Mouse (Mus musculus) testis, adult 2 months (tissue): ENCODE data around the gene C9. TPM values are rescaled to one million over a fixed set of nuclear protein-coding genes. Genes with fewer than 3 reads are reported as not detected.

ENCODE experiments used
- H3K27ac ChIP-seq: fragments of 200-500 bp; 2 replicates; pipeline ENCODE4 v1.5.1; 2012; ENCODE audit warnings: low read depth, low read length; ENCODE audit not compliant: control insufficient read depth, insufficient read depth
- H3K27me3 ChIP-seq: fragments of 200-500 bp; 2 replicates; pipeline ENCODE4 v1.6.1; 2012; ENCODE audit warnings: mild to moderate bottlenecking, low read length, moderate library complexity; ENCODE audit not compliant: control insufficient read depth, insufficient read depth
- H3K36me3 ChIP-seq: fragments of 200-500 bp; 2 replicates; pipeline ENCODE4 v1.6.1; 2012; ENCODE audit warnings: mild to moderate bottlenecking, low read length; ENCODE audit not compliant: control insufficient read depth, insufficient read depth
- H3K4me1 ChIP-seq: fragments of 200-500 bp; 2 replicates; pipeline ENCODE4 v1.6.1; 2012; ENCODE audit warnings: low read length; ENCODE audit not compliant: control insufficient read depth, insufficient read depth
- H3K4me3 ChIP-seq: fragments of 200-500 bp; 2 replicates; pipeline ENCODE4 v1.5.1; 2012; ENCODE audit warnings: low read depth, mild to moderate bottlenecking, low read length, moderate library complexity, mixed read lengths; ENCODE audit not compliant: control insufficient read depth
- CTCF ChIP-seq: fragments of 200-500 bp; IDR thresholded peaks from 2 replicates; pipeline ENCODE4 v1.5.1; 2012; ENCODE audit warnings: low read depth, mild to moderate bottlenecking, inconsistent platforms, low read length, moderate library complexity; ENCODE audit not compliant: control insufficient read depth, insufficient read depth, insufficient replicate concordance
- POLR2A ChIP-seq: fragments of 200-500 bp; IDR thresholded peaks from 2 replicates; pipeline ENCODE4 v1.6.1; 2012; ENCODE audit warnings: low read depth, mild to moderate bottlenecking, inconsistent platforms, low read length, moderate library complexity; ENCODE audit not compliant: control insufficient read depth
- polyA plus RNA-seq: library from polyadenylated mRNA; depleted of rRNA; stranded (reverse); fragments of >200 nt; gene quantifications from 2 replicates; pipeline ENCODE4 v1.2.3, GENCODE M21; 2012

C9 gene
- polyA plus RNA-seq, 1 experiment = not detected

- TF ChIP-seq POLR2A = no peak
- TF ChIP-seq CTCF = no peak
- Histone ChIP-seq H3K4me3 (no peak overlapping the region), H3K27me3 (no peaks in the 10 kb centered on the region), H3K27ac (no peak overlapping the region), H3K4me1 (peaks cover 2% of the 10 kb centered on the region; the same call in 1 of the 2 replicates), H3K36me3 (no peaks in the 10 kb centered on the region)
Observed at GRCm38 (mm10) chr15:6444452-6444851, 675 bp upstream of the C9 start.

DNA sequence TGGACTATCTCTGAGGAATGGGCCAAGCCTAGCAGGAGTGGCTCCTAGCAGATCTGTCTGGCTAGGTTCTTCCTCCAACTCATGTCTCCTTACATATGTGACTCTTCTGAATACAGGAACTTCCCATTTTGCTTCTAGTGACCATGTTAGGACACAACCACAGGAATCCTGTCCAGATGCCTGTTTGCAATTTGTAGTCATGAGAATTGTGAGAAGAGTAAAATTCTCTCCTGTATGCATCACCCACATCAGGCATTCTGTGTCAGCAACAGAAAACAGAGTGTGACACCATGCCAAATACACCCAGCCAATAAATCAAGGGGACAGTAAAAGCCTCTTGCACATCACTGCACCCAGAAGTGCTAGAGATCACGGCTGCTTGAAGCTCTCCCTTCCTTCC lies 1.1 kb downstream of the C9 start:
- Histone ChIP-seq H3K27me3 (no peaks in the 10 kb centered on the region), H3K4me3 (no peak overlapping the region), H3K4me1 (peaks cover 2% of the 10 kb centered on the region; the same call in 1 of the 2 replicates), H3K27ac (no peak overlapping the region), H3K36me3 (no peaks in the 10 kb centered on the region)
- no peak for TF ChIP-seq POLR2A
- no peak for TF ChIP-seq CTCF

DNA sequence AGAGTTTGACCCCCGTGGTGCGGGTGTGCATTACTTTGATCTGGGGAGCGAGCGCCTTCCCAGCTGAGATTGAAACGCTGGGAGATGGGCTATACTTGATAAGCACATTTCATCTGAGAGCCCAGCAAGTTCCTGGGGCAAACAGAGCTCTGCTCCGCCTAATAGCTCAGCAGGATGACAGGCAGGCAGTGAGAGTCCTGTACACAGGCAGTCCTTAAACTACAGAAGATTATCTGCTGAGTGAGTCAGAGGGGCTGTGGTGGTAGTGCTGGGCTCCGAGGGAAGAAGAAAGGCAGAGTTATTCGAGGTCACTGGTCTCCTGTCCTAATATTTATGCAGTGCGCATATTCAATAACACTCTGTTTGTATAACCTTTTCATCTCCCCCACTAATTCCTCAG lies 3.8 kb downstream of the C9 start:
- Histone ChIP-seq H3K4me1 (peaks cover 2% of the 10 kb centered on the region; the same call in 1 of the 2 replicates), H3K27me3 (no peaks in the 10 kb centered on the region), H3K27ac (no peak overlapping the region), H3K36me3 (no peaks in the 10 kb centered on the region), H3K4me3 (no peak overlapping the region)
- TF ChIP-seq CTCF = no peak
- TF ChIP-seq POLR2A = no peak

DNA sequence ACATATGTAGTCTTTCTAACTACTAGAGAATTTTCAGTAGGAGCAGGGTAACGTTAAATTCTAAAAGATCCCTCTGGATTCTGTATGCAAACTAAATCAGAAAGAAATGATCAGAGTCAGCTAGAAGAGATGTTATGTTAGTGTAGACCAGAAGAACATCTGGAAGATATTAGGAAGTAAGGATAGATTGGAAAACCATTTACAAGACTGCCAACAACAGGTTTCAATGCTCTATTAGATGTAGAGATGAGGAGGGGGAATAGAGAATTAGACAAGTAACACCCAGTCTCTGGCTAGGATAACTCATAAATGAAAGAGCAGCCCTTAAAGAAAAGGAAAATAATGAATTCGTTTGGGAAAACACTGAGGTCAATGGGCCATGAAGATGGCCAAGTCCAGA lies 9.3 kb downstream of the C9 start:
- Histone ChIP-seq H3K36me3 (no peaks in the 10 kb centered on the region), H3K4me3 (no peak overlapping the region), H3K27me3 (no peaks in the 10 kb centered on the region), H3K27ac (no peak overlapping the region), H3K4me1 (no peaks in the 10 kb centered on the region)
- TF ChIP-seq POLR2A (no peak), CTCF (no peak)

DNA sequence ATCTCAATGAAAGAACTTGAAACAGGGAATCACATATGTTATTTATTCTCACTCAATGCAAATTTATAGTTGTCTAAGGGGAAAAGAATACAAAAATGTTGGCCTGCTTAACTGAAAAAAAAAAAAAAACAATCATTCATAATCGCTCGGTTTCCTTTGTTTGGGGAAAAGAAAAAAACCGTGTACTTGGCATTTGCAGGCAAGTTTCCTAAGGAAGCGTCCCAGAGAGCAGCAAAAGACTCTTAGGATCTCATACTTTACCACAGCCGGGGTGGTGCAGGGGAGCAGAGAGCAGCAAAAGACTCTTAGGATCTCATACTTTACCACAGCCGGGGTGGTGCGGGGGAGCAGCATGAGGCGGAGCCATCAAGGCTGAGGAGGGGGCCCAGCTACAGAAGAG lies 16.3 kb downstream of the C9 start:
- TF ChIP-seq POLR2A (no peak), CTCF (no peak)
- H3K4me3 ChIP-seq = no peak overlapping the region
- H3K36me3 ChIP-seq = no peaks in the 10 kb centered on the region
- H3K27me3 ChIP-seq = no peaks in the 10 kb centered on the region
- peaks cover 5% of the 10 kb centered on the region for H3K4me1 ChIP-seq
- H3K27ac ChIP-seq = no peak overlapping the region

- TF ChIP-seq POLR2A (no peak), CTCF (no peak)
- Histone ChIP-seq H3K27ac (no peak overlapping the region), H3K36me3 (no peaks in the 10 kb centered on the region), H3K4me1 (peaks cover 5% of the 10 kb centered on the region), H3K27me3 (no peaks in the 10 kb centered on the region), H3K4me3 (no peak overlapping the region)
Observed at GRCm38 (mm10) chr15:6463361-6463923, 18.3 kb downstream of the C9 start.

DNA sequence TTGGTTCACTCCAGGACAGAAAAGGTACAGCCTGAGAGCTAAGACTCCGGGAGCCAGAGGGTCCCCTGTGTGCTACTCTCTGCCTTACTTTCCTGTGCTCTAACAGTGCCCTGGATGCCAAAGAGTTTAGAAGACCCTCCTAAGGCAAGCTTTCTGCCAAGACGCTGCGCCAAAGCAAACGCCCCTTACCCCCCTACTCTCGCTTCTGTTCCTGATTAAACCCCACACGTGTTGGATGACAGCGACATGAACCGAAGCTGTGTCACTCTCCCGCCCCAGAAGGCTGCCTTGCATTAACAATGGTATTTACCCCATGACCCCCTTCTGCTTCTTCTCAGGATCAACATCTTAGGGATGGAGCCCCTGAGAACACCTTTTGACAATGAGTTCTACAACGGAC lies 21.9 kb downstream of the C9 start:
- Histone ChIP-seq H3K4me3 (no peak overlapping the region), H3K4me1 (peaks cover 5% of the 10 kb centered on the region), H3K27ac (no peak overlapping the region), H3K36me3 (no peaks in the 10 kb centered on the region), H3K27me3 (no peaks in the 10 kb centered on the region)
- no peak for TF ChIP-seq CTCF

DNA sequence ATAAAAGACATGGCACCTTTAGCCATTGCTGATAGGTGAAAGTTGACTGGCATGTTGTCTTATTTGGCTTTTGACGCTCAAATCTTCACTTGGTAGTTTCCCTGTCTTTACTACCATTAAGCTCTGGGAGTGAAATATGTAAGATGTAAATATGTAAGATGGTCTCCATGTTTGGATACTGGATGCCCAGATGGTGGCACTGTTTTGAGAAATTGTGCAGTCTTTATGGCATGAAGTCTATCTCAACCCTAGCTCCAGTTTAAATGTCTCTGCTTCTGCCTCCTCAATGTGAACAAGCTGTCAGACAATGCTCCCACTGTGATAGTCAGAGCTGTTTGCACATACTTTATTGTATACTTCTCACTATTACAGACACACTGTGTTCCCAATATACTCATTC lies 23.7 kb downstream of the C9 start:
- H3K27ac ChIP-seq = no peak overlapping the region
- peaks cover 5% of the 10 kb centered on the region for H3K4me1 ChIP-seq
- TF ChIP-seq POLR2A (no peak), CTCF (no peak)
- no peaks in the 10 kb centered on the region for H3K36me3 ChIP-seq
- H3K4me3 ChIP-seq = no peak overlapping the region
- no peaks in the 10 kb centered on the region for H3K27me3 ChIP-seq
